Mouse (Mus musculus) heart, embryonic 12.5 days (tissue): ENCODE results near the gene Ctdsp1. TPM values are rescaled to one million over a fixed set of nuclear protein-coding genes. Genes with fewer than 3 reads are reported as not detected.

ENCODE experiments used
- ATAC-seq: fragments of 200-750 bp; cut with Nextera tagmentation; 2 replicates; pipeline ENCODE4 v1.8.0; 2017; ENCODE audit warnings: moderate TSS enrichment, moderate library complexity; ENCODE audit not compliant: insufficient number of reproducible peaks, low FRiP score
- H3K27ac ChIP-seq: fragments of 300-500 bp; sonication (generic); 2 replicates; pipeline ENCODE4 v1.5.1; 2016; ENCODE audit warnings: mild to moderate bottlenecking, moderate library complexity; ENCODE audit not compliant: poor library complexity, severe bottlenecking
- H3K27me3 ChIP-seq: fragments of 300-500 bp; sonication (generic); replicated peaks from 2 replicates; pipeline ENCODE4 v1.6.1; 2016; ENCODE audit warnings: mild to moderate bottlenecking, moderate library complexity
- H3K36me3 ChIP-seq: fragments of 300-500 bp; sonication (generic); 2 replicates; pipeline ENCODE4 v1.6.1; 2016; ENCODE audit warnings: mild to moderate bottlenecking, moderate library complexity
- H3K4me1 ChIP-seq: fragments of 300-500 bp; sonication (generic); replicated peaks from 2 replicates; pipeline ENCODE4 v1.6.1; 2016; ENCODE audit warnings: mild to moderate bottlenecking
- H3K4me2 ChIP-seq: fragments of 300-500 bp; sonication (generic); 2 replicates; pipeline ENCODE4 v1.6.1; 2016; ENCODE audit warnings: mild to moderate bottlenecking, moderate library complexity
- H3K4me3 ChIP-seq: fragments of 300-500 bp; sonication (generic); 2 replicates; pipeline ENCODE4 v1.5.1; 2016; ENCODE audit warnings: mild to moderate bottlenecking
- H3K9ac ChIP-seq: fragments of 300-500 bp; sonication (generic); 2 replicates; pipeline ENCODE4 v1.6.1; 2016; ENCODE audit warnings: mild to moderate bottlenecking, moderate library complexity
- H3K9me3 ChIP-seq: fragments of 300-500 bp; sonication (generic); replicated peaks from 2 replicates; pipeline ENCODE4 v1.6.1; 2016; ENCODE audit warnings: mild to moderate bottlenecking, moderate library complexity
- WGBS: fragments of 180-500 bp; shearing (Covaris S2); methylation state at CpG from one replicate; pipeline ENCODE4 v1.1.7; 2016; 5-methylcytosine and 5-hydroxymethylcytosine counted together
- polyA plus RNA-seq: library from polyadenylated mRNA; unstranded; fragments of >200 nt; fragmentation: Nextera tagmentation; extraction: Ambion mirVana; gene quantifications from 2 replicates; pipeline ENCODE4 v1.2.1, GENCODE M21; 2016

Ctdsp1 gene
- polyA plus RNA-seq, 1 experiment from 2014 or later = 55.9 TPM

GRCm38 (mm10) chr1:74397919-74398451, 6.7 kb downstream of the Ctdsp1 start:
- peak overlapping the region; percentile 80 for H3K4me2 ChIP-seq
- H3K9me3 ChIP-seq = no peaks in the 10 kb centered on the region
- peaks cover 26% of the 10 kb centered on the region for H3K36me3 ChIP-seq
- peak overlapping the region; percentile 88 for H3K27ac ChIP-seq
- WGBS = 5% methylated on average over 11 of the region's 11 CpGs
- H3K4me1 ChIP-seq = peaks cover 27% of the 10 kb centered on the region
- H3K4me3 ChIP-seq = peak overlapping the region; percentile 43
- ATAC-seq = peak; percentile 33; the same call in 1 of the 2 replicates
- no peaks in the 10 kb centered on the region for H3K27me3 ChIP-seq
- H3K9ac ChIP-seq = peak overlapping the region; percentile 70

GRCm38 (mm10) chr1:74400531-74400930, 9.2 kb downstream of the Ctdsp1 start:
- H3K27ac ChIP-seq = no peak overlapping the region
- H3K4me2 ChIP-seq = no peak overlapping the region
- WGBS = 74% methylated on average over 3 of the region's 3 CpGs
- no peaks in the 10 kb centered on the region for H3K27me3 ChIP-seq
- H3K9ac ChIP-seq = no peak overlapping the region
- no peak overlapping the region for H3K4me3 ChIP-seq
- no peak for ATAC-seq
- H3K9me3 ChIP-seq = no peaks in the 10 kb centered on the region
- peaks cover 3% of the 10 kb centered on the region; the same call in 1 of the 2 replicates for H3K36me3 ChIP-seq
- peaks cover 14% of the 10 kb centered on the region; the same call in 1 of the 2 replicates for H3K4me1 ChIP-seq

GRCm38 (mm10) chr1:74401015-74401702, 9.8 kb downstream of the Ctdsp1 start:
- peaks cover 14% of the 10 kb centered on the region; the same call in 1 of the 2 replicates for H3K4me1 ChIP-seq
- H3K4me2 ChIP-seq = peak overlapping the region; percentile 35
- 35% methylated on average over 16 of the region's 16 CpGs for WGBS
- H3K4me3 ChIP-seq = no peak overlapping the region
- H3K9ac ChIP-seq = no peak overlapping the region
- H3K27me3 ChIP-seq = no peaks in the 10 kb centered on the region
- no peaks in the 10 kb centered on the region for H3K36me3 ChIP-seq
- no peaks in the 10 kb centered on the region for H3K9me3 ChIP-seq
- H3K27ac ChIP-seq = no peak overlapping the region
- ATAC-seq = no peak

DNA sequence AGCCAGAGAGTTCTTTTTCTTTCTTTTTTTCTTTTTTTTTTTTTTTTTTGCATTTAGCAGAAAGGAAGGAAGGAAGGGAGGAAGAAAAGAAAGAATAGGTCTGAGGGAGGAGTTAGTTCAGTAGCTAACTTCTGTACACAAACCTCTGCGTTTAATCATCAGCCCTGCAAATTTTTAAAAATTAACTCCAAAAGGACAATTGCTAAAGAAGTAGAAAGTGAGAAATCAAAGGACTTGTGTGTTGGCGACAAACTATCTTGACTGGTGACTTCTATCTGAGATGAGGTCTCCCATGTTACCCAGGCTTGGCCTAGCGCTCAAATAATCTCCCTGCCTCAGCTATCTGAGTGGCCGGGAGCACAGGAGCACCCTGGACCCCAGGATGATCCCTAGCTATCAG, 12.9 kb downstream of the Ctdsp1 start:
- Histone ChIP-seq H3K36me3 (no peaks in the 10 kb centered on the region), H3K9ac (no peak overlapping the region), H3K4me2 (no peak overlapping the region), H3K27me3 (no peaks in the 10 kb centered on the region), H3K4me1 (peaks cover 9% of the 10 kb centered on the region; the same call in 1 of the 2 replicates), H3K27ac (no peak overlapping the region), H3K4me3 (no peak overlapping the region), H3K9me3 (no peaks in the 10 kb centered on the region)
- 77% methylated on average over 4 of the region's 4 CpGs for WGBS
- ATAC-seq = no peak

GRCm38 (mm10) chr1:74408589-74409504, 17.5 kb downstream of the Ctdsp1 start, which contains the start of gene Vil1:
Gene Vil1 (plus strand): TSS chr1:74409376.
- H3K4me3 ChIP-seq = no peak within 1 kb of the TSS
- no peak within 1 kb of the TSS for H3K9ac ChIP-seq
- H3K36me3 ChIP-seq = no peaks in the 10 kb centered on the region
- H3K4me2 ChIP-seq = no peak within 1 kb of the TSS
- H3K27me3 ChIP-seq = no peaks in the 10 kb centered on the region
- H3K9me3 ChIP-seq = no peaks in the 10 kb centered on the region
- no peak within 1 kb of the TSS for H3K27ac ChIP-seq
- peaks cover 7% of the 10 kb centered on the region; the same call in 1 of the 2 replicates for H3K4me1 ChIP-seq
- ATAC-seq = no peak
- 52% methylated on average over 15 of the region's 15 CpGs for WGBS

GRCm38 (mm10) chr1:74411753-74412325, 20.5 kb downstream of the Ctdsp1 start:
- Histone ChIP-seq H3K27ac (no peak overlapping the region), H3K36me3 (no peaks in the 10 kb centered on the region), H3K4me3 (no peak overlapping the region), H3K4me2 (no peak overlapping the region), H3K9ac (no peak overlapping the region), H3K27me3 (no peaks in the 10 kb centered on the region), H3K9me3 (no peaks in the 10 kb centered on the region), H3K4me1 (peaks cover 7% of the 10 kb centered on the region; the same call in 1 of the 2 replicates)
- no peak for ATAC-seq
- 67% methylated on average over 2 of the region's 2 CpGs for WGBS

DNA sequence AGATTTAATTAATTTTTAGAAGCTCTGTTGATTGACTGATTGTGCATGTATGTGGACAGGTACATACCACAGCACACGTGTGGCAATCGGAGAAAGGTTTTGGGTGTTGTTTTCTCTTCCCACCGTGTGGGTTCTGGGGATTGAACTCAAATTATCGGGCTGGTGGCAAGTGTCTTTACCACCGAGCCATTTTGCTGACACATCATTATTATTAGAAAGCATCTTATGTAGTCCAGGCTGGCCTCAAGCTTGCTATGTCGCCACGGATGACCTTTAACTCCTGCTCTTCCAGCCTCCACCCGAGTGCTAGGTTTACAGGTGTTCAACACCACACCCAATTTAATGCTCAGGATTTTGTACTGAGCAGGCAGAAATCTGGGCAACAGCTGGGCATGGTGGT, 21.4 kb downstream of the Ctdsp1 start:
- no peaks in the 10 kb centered on the region for H3K9me3 ChIP-seq
- WGBS = 74% methylated on average over 8 of the region's 8 CpGs
- no peak overlapping the region for H3K9ac ChIP-seq
- no peak for ATAC-seq
- no peaks in the 10 kb centered on the region for H3K27me3 ChIP-seq
- H3K4me1 ChIP-seq = peaks cover 7% of the 10 kb centered on the region; the same call in 1 of the 2 replicates
- H3K4me2 ChIP-seq = no peak overlapping the region
- no peak overlapping the region for H3K27ac ChIP-seq
- H3K36me3 ChIP-seq = no peaks in the 10 kb centered on the region
- no peak overlapping the region for H3K4me3 ChIP-seq

GRCm38 (mm10) chr1:74415143-74415542, 23.8 kb downstream of the Ctdsp1 start:
- ATAC-seq = peak; percentile 34; the same call in 1 of the 2 replicates
- no peak overlapping the region for H3K4me3 ChIP-seq
- peaks cover 11% of the 10 kb centered on the region; the same call in 1 of the 2 replicates for H3K4me1 ChIP-seq
- H3K36me3 ChIP-seq = no peaks in the 10 kb centered on the region
- 40% methylated on average over 4 of the region's 4 CpGs for WGBS
- H3K9me3 ChIP-seq = no peaks in the 10 kb centered on the region
- H3K4me2 ChIP-seq = no peak overlapping the region
- no peaks in the 10 kb centered on the region for H3K27me3 ChIP-seq
- H3K9ac ChIP-seq = no peak overlapping the region
- H3K27ac ChIP-seq = no peak overlapping the region

DNA sequence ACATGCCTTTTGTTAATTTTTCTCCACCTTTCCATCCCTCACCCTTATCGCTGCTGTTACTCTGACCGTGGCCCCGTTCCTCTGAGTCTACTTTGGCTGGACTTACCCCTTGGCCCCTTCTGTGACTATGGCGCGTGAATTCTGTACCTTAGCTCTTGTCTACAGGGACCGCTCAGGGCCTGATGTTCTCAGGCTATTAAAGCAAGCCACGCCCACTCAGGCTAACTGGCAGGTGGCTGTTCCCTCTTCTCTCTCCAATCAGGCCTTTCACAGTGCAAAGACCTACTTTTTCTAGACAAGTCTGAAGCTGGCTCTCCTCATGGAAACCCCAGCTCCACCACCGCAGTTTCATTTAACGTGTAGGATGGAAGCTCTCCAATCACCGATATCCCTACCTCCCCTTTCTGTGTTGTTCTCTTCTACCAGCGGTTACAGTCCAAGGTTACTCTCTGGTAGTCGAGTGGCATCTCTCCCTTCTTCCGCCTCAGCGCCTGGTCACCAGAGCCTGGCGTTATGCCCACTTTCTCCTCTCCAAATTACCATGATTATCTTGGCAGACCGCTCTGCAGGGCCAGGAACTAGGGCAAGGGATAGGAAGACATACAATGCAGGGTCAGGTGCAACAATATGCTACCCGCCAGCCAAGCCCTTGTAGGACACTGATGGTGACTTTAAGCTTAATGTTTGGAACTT, 27.6 kb downstream of the Ctdsp1 start:
- Histone ChIP-seq H3K4me3 (no peak overlapping the region), H3K9ac (no peak overlapping the region), H3K27me3 (no peaks in the 10 kb centered on the region), H3K4me2 (no peak overlapping the region), H3K36me3 (no peaks in the 10 kb centered on the region), H3K9me3 (no peaks in the 10 kb centered on the region), H3K4me1 (peaks cover 22% of the 10 kb centered on the region), H3K27ac (no peak overlapping the region)
- no peak for ATAC-seq
- 74% methylated on average over 17 of the region's 17 CpGs for WGBS

DNA sequence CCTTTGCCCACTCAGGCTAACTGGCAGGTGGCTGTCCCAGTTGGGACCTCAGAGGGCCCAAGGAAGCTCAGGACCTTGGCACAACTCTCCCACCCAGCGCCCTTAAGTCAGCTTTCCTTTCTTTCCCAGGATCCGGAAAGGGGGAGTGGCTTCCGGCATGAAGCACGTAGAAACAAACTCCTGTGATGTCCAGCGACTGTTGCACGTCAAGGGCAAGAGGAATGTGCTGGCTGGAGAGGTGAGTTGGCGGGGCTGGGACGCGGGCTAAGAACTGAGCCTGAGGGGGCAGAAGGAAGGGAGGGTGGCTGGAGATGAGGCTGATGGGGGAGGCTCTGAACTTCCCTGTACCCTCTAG, 28.1 kb downstream of the Ctdsp1 start:
- no peak overlapping the region for H3K4me3 ChIP-seq
- H3K9me3 ChIP-seq = no peaks in the 10 kb centered on the region
- no peaks in the 10 kb centered on the region for H3K36me3 ChIP-seq
- no peaks in the 10 kb centered on the region for H3K27me3 ChIP-seq
- ATAC-seq = no peak
- no peak overlapping the region for H3K27ac ChIP-seq
- no peak overlapping the region for H3K4me2 ChIP-seq
- H3K4me1 ChIP-seq = peaks cover 22% of the 10 kb centered on the region
- 51% methylated on average over 9 of the region's 9 CpGs for WGBS
- H3K9ac ChIP-seq = no peak overlapping the region
